Mouse (Mus musculus) retina, postnatal 1 day (tissue): ENCODE measurements around the gene Mfsd4a.

Experiments used
- DNase-seq: peaks from one replicate; pipeline ENCODE4 v3.0.0-alpha.2; 2012

The Mfsd4a gene

GRCm38 (mm10) chr1:131987432-131987831 lies 80.4 kb downstream of the Mfsd4a start:
- no peak for DNase-seq

- peak; percentile 76 for DNase-seq
Observed at GRCm38 (mm10) chr1:131983806-131984205, 84.1 kb downstream of the Mfsd4a start.

GRCm38 (mm10) chr1:131982907-131983306 lies 85.0 kb downstream of the Mfsd4a start:
- peak; percentile 75 for DNase-seq

GRCm38 (mm10) chr1:131981378-131982013 lies 86.4 kb downstream of the Mfsd4a start:
- peak; percentile 86 for DNase-seq

GRCm38 (mm10) chr1:131980471-131980870 lies 87.4 kb downstream of the Mfsd4a start:
- no peak for DNase-seq

- no peak for DNase-seq
Observed at GRCm38 (mm10) chr1:131976886-131977285, 91.0 kb downstream of the Mfsd4a start.

GRCm38 (mm10) chr1:131973991-131974390 lies 93.9 kb downstream of the Mfsd4a start:
- no peak for DNase-seq
